Mouse (Mus musculus) bone marrow macrophage, adult 2 months (primary cell): ENCODE data around the gene Ibtk.
"Not testable (repeated sequence)": the region's sequence is repeated elsewhere in the genome, so short reads cannot be mapped to it uniquely, and the experiment has no call there.

Source experiments
- CTCF ChIP-seq: IDR thresholded peaks from 2 replicates; pipeline ENCODE4 v1.5.1; 2012; ENCODE audit warnings: low read depth, mild to moderate bottlenecking, low read length, moderate library complexity
- POLR2A ChIP-seq: IDR thresholded peaks from 2 replicates; pipeline ENCODE4 v1.6.1; 2012; ENCODE audit warnings: mild to moderate bottlenecking, low read depth, low read length, borderline replicate concordance

DNA sequence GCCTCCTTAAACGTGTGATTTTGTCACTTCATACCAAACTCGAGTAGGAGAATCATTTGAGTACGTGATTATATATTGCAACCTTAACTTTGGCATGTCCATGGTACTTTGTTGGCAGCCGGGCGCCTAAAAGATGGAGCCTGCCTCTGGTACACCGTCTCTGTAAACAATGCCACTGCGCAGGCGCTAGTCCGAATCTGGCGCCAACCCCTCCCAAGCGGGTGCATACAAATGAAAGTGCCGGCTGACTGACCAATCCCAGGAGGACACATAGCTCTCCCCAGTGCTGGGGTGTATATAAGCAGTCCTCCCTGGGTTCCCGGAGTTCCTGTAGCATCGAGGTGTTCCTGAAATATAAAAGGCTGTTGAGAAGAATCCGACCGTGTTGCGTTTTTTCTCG lies 42.4 kb upstream of the Ibtk start:
- not testable (repeated sequence) for TF ChIP-seq CTCF, POLR2A
